Mouse (Mus musculus): Measurements from ENCODE around the gene Scn2a.

Gene Scn2a

GRCm38 (mm10) chr2:65620556-65621166 lies at the start of gene Scn2a:
Gene Scn2a (plus strand): TSS chr2:65620771.
- no peak for DNase-seq (ENCODE audit: low spot score in 2 of 2)

DNA sequence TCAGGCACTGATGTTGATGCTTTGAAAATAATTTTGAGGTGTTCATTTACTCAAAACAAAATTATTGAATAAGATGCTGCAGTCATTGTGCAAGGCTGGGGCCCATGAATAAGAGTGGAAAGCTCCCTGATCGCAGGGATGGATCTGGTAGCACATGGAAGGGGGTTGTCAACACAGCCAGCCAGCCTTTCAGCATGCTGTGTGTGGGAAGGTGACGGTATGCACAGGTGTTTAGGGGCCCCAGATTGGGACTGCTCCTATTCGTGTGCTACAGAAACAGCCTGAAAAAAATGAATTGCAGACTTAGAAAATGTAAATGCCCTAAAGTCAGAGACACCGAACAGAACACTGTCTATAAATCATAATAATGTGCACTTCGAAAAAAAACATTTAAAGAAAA lies 32.9 kb upstream of the Scn2a start:
- no peak for DNase-seq (ENCODE audit: low spot score in 2 of 2)

DNA sequence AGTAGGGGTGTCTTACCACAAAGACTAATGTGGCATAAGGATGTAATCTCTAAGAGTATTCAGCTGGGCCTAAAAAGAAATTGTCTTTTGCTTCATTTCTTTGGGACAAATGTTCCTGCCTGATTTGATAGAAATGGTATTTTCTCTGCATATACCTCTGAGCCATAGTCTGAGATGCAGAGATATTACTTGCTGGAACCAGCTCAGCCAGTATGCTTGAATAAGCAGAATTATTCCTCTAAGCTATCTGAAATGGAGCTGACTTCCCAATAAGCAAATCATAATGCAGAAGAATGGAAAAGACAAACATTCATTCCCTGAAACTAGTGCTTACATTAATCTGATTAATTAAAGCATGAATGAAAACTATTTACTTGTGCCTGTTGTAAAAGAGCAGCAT lies 12.8 kb upstream of the Scn2a start:
- no peak for DNase-seq (ENCODE audit: low spot score in 2 of 2)

DNA sequence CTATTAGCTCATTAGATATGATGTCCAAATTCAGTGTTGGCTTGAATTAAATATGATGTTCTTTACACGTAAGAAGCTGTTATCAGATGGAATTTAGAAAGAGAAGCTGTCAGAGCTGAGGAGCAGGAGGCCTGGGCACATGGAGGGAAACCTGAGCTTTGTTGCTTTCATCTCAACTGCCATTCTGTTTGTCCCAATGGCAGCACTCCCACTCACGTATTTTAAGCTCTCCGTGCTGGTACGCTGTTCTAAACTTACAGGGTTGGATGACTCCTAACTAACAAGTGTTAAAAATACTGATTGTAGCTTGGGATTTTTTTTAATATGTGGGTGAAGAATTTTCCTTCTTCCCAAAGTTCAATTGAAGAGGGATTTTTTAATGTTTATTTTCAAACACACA lies 8.7 kb upstream of the Scn2a start:
- no peak for DNase-seq (ENCODE audit: low spot score in 2 of 2)

GRCm38 (mm10) chr2:65619781-65620180 lies 790 bp upstream of the Scn2a start:
- DNase-seq (ENCODE audit: low spot score in 2 of 2), result no peak

GRCm38 (mm10) chr2:65621254-65621653 lies 683 bp downstream of the Scn2a start:
- no peak for DNase-seq (ENCODE audit: low spot score in 2 of 2)

DNA sequence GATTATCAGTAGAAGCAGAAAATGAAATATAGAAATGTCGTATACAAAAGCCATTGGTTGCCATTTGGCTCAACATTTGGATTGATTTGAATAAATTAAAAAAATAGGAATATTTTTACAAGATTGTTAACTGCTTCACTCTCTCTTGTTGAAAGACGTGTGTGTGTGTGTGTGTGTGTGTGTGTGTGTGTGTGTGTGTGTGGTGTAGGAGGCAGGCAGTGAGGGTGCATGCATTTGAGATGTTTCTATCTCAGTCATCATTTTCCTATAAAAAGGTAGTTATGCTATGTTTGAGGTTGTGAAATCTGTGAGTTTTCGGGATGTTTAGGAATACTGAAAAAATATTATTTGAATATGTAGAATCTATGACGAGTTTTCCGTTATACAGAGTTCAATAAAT lies 1.3 kb downstream of the Scn2a start:
- DNase-seq (ENCODE audit: low spot score in 2 of 2), result no peak

- no peak for DNase-seq (ENCODE audit: low spot score in 2 of 2)
These were observed 32.1 kb downstream of the Scn2a start for GRCm38 (mm10) chr2:65652636-65653035.

DNA sequence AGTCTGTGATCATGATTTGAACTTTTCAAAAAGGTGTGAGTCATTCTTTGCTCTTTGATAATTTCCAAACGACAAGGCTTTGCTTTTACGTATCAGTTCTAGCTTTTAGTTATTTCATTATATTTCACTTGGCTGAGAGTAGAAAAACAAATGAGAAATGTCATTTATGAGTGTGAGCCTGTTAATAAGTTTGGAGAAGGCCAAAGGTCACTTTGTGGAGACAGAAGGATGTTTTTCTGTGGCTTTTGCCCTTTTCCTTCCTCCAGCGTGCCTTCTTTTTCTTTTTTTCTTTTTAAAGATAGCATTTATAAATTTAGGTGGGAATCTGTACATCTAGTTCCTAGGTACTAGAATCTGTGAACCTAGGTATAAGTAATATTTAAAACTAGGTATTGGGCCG lies 36.5 kb downstream of the Scn2a start:
- DNase-seq (ENCODE audit: low spot score in 2 of 2), result no peak

DNA sequence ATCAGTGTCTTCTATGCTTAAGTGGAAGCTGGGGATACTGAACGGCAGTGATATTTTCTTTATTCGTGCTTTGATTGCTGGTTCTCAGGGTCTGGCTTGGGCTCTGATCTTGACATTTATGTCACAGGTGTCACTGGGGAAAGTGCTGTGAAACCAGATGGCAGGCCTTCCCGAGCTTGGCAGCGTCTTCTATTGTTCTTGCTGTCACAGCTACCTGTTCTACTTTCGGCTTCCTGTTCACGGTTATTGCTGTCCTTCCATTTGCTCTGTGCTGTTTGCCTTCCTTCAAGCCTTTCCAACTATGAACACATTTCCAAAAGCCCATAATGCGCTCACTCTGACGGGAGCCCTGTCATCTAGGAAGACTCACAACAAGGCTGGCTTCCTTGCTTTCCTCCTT lies 37.9 kb downstream of the Scn2a start:
- no peak for DNase-seq (ENCODE audit: low spot score in 2 of 2)

GRCm38 (mm10) chr2:65663892-65664291 lies 43.3 kb downstream of the Scn2a start:
- DNase-seq (ENCODE audit: low spot score in 2 of 2), result no peak

- DNase-seq (ENCODE audit: low spot score in 2 of 2), result no peak
These were observed 43.9 kb downstream of the Scn2a start for GRCm38 (mm10) chr2:65664481-65664880.

DNA sequence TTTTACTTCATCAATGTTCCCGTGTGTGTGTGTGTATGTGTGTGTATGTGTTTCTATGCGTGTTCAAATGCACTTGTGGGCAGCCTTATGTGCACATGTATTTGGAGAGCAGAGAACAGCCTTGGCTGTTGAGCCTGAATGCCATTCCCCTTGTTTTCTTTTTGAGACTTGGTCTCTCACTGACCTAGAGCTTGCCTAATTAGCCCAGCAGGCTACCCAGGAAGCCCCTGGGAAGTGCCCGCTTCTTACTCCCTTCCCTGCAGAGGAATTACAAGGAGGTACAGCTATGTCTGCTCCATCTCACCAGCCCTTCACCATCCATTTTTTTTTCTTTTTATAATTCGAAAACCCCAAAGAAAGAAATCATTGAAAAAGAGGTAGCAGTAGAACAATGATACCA lies 44.6 kb downstream of the Scn2a start:
- DNase-seq (ENCODE audit: low spot score in 2 of 2), result no peak

DNA sequence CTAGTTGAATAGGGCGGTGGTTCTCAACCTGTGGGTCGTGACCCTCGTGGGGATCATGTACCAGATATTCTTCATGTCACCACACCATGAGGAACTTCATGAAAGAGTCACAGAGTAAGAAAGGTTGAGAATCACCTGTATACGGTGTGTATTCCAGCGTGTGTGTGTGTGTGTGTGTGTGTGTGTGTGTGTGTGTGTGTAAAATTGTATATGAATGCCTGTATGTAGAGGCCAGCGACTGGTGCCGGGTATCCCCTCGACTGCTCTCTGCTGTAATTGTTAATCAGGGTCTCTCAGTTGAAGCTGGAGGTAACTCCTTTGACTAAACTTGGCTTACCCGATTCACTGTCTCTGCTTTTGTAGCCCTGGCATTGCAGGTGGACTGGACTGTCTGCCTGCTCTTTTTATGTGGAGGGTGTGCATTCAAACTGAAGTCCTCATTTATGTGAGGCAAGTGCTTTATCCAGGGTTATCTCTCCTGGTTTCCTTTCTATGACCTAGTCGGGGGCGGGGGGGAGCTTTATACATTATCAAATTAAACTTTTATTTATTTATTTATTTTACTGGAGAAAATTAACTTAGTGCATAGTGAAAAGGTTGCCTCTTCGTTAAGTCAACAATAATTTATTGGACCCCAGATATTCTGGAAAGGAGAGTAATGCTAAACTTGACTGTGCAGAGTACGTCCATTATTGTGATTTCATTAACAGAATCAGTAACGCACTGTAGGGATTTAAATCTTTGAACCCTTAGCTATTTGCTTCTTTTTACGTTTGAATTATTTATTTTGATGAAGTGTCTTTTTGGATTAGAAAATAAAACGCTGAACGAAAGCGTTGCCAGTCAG lies 47.2 kb downstream of the Scn2a start:
- no peak for DNase-seq (ENCODE audit: low spot score in 2 of 2)

GRCm38 (mm10) chr2:65668437-65669135 lies 48.0 kb downstream of the Scn2a start:
- DNase-seq (ENCODE audit: low spot score in 2 of 2), result peak; percentile 4 to 7

- no peak for DNase-seq (ENCODE audit: low spot score in 2 of 2)
These were observed 49.0 kb downstream of the Scn2a start for GRCm38 (mm10) chr2:65669561-65669960.

DNA sequence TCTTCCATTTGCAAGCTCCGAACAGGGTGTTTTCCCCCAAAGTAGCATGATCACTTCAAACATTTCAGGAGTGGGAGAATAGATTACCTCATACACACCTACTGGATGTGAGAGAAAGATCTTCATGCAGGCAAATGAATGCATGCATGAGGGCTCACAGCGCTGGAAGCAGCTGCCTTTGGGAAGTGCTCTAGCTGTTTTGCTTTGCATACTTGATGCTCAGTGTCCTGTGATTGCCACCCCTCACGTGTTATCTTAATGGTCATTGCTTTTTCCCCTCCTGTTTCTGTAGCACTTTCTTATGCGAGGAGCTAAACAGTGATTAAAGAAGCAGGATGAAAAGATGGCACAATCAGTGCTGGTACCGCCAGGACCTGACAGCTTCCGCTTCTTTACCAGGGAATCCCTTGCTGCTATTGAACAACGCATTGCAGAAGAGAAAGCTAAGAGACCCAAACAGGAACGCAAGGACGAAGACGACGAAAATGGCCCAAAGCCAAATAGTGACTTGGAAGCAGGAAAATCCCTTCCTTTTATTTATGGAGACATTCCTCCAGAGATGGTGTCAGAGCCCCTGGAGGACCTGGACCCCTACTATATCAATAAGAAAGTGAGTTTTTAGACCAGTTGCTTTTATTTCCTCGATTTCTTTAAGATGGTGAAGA lies 49.7 kb downstream of the Scn2a start:
- no peak for DNase-seq (ENCODE audit: low spot score in 2 of 2)

- DNase-seq (ENCODE audit: low spot score in 2 of 2), result no peak
These were observed 59.0 kb downstream of the Scn2a start for GRCm38 (mm10) chr2:65679621-65680020.

- no peak for DNase-seq (ENCODE audit: low spot score in 2 of 2)
These were observed 64.6 kb downstream of the Scn2a start for GRCm38 (mm10) chr2:65685151-65685550.

GRCm38 (mm10) chr2:65690456-65691184 lies 70.0 kb downstream of the Scn2a start:
- DNase-seq (ENCODE audit: low spot score in 2 of 2), result no peak

GRCm38 (mm10) chr2:65694485-65694884 lies 73.9 kb downstream of the Scn2a start:
- no peak for DNase-seq (ENCODE audit: low spot score in 2 of 2)

DNA sequence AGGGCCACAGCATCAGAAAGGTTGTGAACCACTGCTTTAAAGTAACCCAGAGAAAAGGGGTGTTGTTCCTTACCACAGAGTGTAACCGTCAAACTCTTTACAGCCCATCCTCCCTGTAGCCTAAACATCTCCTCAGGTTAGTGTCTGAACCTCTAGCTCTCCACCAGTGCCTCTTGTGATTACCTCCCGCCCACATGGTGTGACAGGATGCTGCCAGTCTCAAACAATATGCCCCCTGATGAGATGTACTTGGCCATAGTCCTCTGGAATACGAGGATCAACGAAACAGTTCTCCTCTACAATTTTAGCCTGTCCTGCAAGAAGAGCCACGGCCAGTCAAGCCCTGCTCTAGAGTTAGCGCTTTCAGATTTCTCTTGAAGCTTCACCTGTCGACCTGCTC lies 74.5 kb downstream of the Scn2a start:
- no peak for DNase-seq (ENCODE audit: low spot score in 2 of 2)
